Mouse (Mus musculus) A20 (cell line): ENCODE measurements around the gene Gas2l1.

Experiments
- DNase-seq: peaks from one replicate; pipeline ENCODE4 v3.0.0-alpha.2; 2011; ENCODE audit warnings: low read depth, low spot score

Gas2l1 gene

GRCm38 (mm10) chr11:5064282-5065055 is 658 bp downstream of the Gas2l1 start:
- DNase-seq: no peak

DNA sequence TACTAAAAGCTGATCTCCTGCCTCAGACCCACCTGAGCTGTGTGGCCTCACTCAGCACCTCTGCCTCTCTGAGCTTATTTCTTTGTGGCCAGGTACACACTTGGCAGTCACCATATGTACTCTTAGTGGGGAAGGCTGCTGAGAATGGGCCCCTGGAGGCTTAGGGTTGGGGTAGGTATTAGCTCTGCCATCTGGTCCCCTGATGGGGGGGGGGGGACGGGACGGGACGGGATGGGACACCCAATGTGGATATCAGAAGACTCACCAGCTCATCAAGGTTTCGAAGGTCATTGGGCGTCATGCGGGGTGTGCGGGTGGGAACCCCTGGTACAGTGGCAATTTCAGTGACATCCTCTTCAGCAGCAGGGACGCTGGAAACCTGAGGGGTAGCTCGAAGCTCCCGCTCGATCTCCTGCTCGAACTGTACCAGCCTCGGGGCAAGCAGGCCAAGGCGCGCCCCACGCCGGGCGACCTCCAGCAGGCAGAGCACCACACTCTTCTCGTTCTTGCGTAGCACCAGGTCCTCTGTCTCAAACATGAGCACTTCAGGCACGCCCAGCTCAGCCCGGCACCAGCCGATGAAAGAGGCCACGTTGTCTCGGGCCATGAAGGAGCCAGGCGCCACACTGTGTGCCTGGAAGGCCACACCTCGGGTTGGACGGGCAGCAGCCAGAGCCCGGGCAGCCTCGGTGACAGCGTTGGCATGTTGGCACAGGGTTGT is 1.4 kb downstream of the Gas2l1 start:
- DNase-seq: no peak

DNA sequence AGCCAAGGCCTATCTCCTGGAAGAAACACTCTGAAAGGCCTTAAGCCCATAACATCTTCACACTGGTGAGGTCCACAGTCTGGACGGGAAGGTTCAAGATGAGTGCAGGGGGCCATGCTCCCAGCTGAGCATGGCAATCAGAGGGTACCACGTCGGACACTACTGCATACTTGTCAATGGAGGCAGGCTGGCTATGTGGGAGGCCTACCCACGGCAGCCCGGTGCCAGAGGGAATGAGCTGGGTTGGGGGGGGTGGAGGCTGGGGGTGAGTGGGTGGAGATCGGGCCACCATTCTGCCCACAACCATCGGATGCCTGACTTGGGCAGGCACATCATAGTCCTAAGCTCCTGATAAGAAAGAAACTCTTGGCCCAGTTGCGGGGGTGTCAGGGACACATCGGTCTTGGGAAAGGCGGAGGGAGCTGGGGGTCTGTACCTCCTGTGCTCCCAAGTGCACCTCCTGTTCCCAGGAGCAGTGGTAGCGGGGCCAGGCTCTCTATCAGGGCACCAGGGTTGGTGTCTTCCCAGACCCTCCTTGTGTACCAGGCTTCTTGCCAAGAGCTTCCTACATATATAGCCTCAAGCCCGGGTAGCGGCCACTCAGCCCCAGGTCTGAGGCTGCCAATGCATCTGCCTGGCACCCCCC is 2.1 kb downstream of the Gas2l1 start:
- no peak for DNase-seq

DNA sequence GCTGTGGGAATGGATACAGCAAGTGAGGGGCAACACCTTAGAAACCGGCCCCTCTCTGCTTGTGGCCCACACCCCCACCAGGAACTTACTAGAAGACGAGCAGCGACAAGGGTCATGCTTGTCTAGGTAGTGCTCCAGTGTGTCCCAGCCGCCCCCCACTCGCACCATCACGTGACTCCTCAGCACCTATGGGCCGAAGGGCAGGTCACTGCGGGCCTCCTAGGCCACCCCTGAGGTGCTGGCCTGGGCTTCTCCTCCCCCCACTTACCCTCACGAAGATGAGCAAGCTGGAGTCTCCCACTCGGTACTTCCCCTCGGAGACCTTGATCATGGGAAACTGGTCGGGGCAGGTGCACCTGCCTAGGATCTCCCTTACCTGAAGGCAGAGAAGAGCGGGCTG is 2.8 kb downstream of the Gas2l1 start:
- no peak for DNase-seq

GRCm38 (mm10) chr11:5061413-5062139 is 3.6 kb downstream of the Gas2l1 start:
- peak; percentile 55 for DNase-seq

- no peak for DNase-seq
Observed at GRCm38 (mm10) chr11:5060756-5061412, 4.2 kb downstream of the Gas2l1 start.

GRCm38 (mm10) chr11:5059704-5060156 is 5.4 kb downstream of the Gas2l1 start:
- DNase-seq: peak; percentile 63

DNA sequence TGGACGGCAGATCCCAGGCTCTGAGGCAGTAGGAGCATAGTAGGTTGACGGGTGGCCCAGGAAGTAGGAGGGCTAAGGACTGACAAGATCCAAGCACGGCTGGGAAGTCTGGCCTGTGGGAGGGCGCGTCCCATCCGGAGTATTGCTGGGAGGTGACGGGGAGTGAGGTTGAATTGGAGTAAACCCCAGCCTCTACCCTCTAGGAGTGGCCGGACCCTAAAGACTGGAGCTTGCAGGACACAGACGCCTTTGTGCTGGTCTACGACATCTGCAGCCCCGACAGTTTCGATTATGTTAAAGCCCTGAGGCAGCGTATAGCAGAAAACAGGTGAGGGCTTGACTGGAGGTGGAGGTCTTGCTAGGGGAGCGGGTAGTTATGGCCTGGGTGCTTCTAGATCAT is 5.9 kb downstream of the Gas2l1 start:
- no peak for DNase-seq

GRCm38 (mm10) chr11:5058783-5059182 is 6.3 kb downstream of the Gas2l1 start:
- DNase-seq: no peak

GRCm38 (mm10) chr11:5057856-5058641 is 7.1 kb downstream of the Gas2l1 start, which contains the start of gene Rasl10a:
TSS of gene Rasl10a (plus strand) at chr11:5058128.
- peak; percentile 87 for DNase-seq

DNA sequence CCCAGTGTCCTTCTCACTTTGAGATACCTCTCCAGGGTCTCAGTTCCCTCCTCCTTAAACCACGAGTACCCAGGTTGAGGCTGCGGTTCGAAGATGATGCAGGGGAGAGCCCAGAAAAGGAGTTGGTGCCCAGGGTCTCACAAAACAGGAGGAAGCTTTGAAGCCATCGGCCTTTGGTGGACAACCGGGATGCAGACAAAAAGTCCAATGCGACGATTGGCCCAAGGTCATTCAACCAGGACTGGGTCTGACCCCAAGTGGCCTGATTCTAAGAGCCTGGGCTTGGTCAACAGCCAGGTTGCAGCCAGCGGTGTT is 7.6 kb downstream of the Gas2l1 start:
- no peak for DNase-seq

- no peak for DNase-seq
Observed at GRCm38 (mm10) chr11:5057064-5057463, 8.1 kb downstream of the Gas2l1 start.

DNA sequence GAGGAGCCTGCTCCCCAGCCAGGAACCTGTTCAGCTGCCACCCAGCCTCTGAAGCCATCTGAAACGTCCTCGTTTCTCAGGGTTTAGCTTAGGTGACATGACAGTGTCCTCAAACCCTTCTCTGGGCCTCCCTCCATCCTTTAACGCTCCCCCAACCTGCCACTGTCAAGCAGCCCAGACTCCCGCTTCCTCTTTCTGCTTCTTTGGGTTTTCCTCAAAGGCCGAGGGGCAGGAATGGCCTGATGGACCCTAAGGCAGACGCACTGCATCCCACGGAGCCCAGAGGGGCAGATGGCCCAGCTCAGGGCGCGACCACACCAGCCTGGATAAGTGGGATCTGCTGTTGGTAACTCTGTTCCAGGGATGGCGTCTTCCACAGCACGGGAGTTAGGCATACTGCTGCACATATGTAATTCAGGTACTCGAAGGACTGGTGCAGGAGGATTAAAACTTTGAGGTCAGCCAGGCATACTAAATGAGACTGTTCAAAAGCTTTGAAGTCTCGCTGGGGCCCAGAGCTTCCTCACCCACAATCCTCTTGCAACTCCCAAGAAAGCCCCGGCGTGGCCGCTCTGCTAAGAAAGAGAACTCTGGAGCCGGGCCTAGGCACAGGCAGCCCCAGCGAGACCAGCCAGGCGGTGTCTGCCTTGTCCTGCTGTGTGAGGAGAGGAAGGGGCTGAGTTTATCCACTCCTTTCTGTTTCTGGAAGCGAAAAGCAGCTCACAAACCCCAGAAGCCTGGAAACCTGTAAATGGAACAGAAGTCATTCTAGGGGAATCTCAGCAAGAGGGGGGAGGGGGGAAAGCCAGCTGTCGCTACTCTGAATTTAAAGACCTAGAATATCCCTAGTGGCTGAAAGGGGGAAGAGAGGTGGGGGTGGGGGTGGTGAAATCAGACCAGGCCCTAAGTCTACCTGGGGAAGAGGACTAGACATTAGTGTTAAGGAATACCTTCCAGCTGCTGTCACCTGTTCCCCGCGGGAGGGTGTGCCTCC is 8.9 kb downstream of the Gas2l1 start:
- DNase-seq: peak; percentile 58

- no peak for DNase-seq
Observed at GRCm38 (mm10) chr11:5054874-5055273, 10.3 kb downstream of the Gas2l1 start.

DNA sequence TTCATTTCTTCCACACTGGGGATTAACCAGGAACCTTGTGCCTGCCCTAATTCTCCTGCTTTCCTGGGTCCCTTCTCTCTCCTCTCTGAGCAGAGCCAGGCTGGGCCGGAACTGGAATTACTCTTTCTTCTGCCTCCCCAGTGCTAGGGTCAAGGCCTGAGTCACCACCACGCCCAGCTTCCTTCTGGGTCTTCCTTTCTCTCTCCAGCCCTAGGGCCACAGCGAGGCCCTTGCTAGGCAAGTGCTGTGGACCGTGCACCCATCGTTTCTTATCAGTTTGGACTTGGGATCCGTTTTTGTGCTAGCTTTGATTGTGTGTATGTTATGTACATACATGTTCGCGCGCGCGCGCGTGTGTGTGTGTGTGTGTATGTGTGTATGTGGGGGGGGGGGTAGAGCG is 11.0 kb downstream of the Gas2l1 start:
- DNase-seq: no peak

DNA sequence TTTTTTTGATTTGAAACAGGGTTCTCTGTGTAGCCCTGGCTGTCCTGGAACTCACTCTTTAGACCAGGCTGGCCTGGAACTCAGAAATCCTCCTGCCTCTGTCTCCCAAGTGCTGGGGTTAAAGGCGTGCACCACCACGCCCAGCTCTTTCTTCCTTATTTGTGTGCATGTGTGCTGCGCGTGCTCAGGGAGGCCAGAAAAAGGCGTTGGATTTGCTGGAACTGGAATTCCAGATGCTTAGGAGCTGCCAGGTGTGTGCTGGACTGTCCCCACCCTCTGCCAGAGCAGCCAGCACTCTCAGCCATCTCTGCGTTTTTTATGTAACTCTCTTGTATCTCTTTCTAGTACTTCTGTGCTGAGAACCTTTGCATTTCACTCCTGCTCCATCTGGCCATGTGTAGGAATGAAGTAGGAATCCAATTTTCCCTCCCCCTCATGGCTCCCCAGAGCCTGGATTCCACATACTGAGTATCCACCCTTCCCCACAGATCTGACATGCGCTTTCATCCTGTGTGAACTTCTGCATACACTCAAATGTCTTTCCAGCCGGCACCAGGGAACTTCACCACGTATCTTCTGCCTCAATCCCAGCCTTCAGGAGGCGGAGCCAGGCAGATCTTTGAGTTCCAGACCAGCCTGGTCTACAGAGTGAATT is 12.8 kb downstream of the Gas2l1 start:
- no peak for DNase-seq

DNA sequence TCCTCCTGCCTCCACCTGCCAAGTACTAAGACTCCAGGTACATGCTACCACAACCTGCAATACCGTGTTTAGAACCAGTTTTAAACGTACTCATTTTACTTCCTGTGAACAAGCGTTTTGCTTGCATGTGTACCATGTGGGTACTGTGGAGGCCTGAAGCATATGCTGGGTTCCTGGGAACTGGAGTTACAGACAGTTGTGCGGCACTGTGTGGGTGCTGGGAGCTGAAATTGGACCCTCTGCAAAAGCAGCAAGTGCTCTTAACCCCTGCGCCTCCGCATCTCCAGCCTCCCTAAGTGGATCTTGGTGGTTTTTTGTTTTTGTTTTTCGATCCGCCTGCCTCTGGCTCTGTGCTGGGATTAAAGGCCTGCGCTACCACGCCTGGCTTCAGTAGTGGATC is 13.5 kb downstream of the Gas2l1 start:
- no peak for DNase-seq

GRCm38 (mm10) chr11:5046321-5046926 is 18.7 kb downstream of the Gas2l1 start:
- no peak for DNase-seq
